Mouse (Mus musculus) cortical plate, adult 2 months (tissue): Measurements from ENCODE around the gene Aknad1.

Experiments
- CTCF ChIP-seq: fragments of 200-500 bp; IDR thresholded peaks from 2 replicates; pipeline ENCODE4 v1.5.1; 2011; ENCODE audit warnings: mild to moderate bottlenecking, control low read depth, low read length; ENCODE audit not compliant: insufficient read depth; ENCODE audit errors: extremely low read depth
- POLR2A ChIP-seq: fragments of 200-500 bp; IDR thresholded peaks from 2 replicates; pipeline ENCODE4 v1.6.1; 2011; ENCODE audit warnings: mild to moderate bottlenecking, low read length, control low read depth; ENCODE audit not compliant: insufficient read depth; ENCODE audit errors: extremely low read depth

DNA sequence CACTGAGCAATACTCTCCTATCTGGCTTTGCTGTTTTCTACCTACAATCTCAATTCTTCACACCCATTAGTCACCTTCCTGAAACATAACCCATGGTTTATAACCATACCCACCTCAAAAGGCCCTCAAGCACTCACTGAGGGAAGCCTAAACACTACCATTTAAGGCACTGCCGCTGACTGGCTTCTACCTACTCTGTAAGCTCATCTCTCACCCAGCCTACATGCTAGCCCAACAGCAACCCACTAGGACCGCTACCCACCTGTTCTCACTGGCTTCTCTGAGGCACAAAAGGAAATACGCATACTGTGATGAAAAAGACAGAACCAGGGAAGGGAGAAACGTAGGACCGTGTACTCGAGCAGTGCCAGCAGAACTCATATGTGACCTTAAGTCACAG is 92.3 kb downstream of the Aknad1 start:
- no peak for TF ChIP-seq CTCF
- no peak for TF ChIP-seq POLR2A
